Mouse (Mus musculus) embryonic facial prominence, embryonic 13.5 days (tissue): Measurements from ENCODE around the gene Nt5c2. TPM values are rescaled to one million over a fixed set of nuclear protein-coding genes. Genes with fewer than 3 reads are reported as not detected.

ENCODE experiments used
- ATAC-seq: fragments of 200-750 bp; cut with Nextera tagmentation; 2 replicates; pipeline ENCODE4 v1.8.0; 2017; ENCODE audit warnings: low read depth; ENCODE audit not compliant: insufficient number of reproducible peaks, insufficient read depth, low FRiP score, low TSS enrichment
- H3K27ac ChIP-seq: fragments of 300-500 bp; sonication (generic); 2 replicates; pipeline ENCODE4 v1.5.1; 2015; ENCODE audit warnings: moderate library complexity, mild to moderate bottlenecking, inconsistent platforms
- H3K27me3 ChIP-seq: fragments of 300-500 bp; sonication (generic); 2 replicates; pipeline ENCODE4 v1.6.1; 2015; ENCODE audit warnings: mild to moderate bottlenecking, inconsistent platforms
- H3K36me3 ChIP-seq: fragments of 300-500 bp; sonication (generic); 2 replicates; pipeline ENCODE4 v1.6.1; 2015; ENCODE audit warnings: mild to moderate bottlenecking, inconsistent platforms
- H3K4me1 ChIP-seq: fragments of 300-500 bp; sonication (generic); 2 replicates; pipeline ENCODE4 v1.6.1; 2015; ENCODE audit warnings: inconsistent platforms
- H3K4me2 ChIP-seq: fragments of 300-500 bp; sonication (generic); 2 replicates; pipeline ENCODE4 v1.6.1; 2015; ENCODE audit warnings: moderate library complexity, mild to moderate bottlenecking, inconsistent platforms
- H3K4me3 ChIP-seq: fragments of 300-500 bp; sonication (generic); 2 replicates; pipeline ENCODE4 v1.5.1; 2015; ENCODE audit warnings: mild to moderate bottlenecking, inconsistent platforms
- H3K9ac ChIP-seq: fragments of 300-500 bp; sonication (generic); 2 replicates; pipeline ENCODE4 v1.6.1; 2015; ENCODE audit warnings: mild to moderate bottlenecking, inconsistent platforms
- H3K9me3 ChIP-seq: fragments of 300-500 bp; sonication (generic); 2 replicates; pipeline ENCODE4 v1.6.1; 2016; ENCODE audit warnings: inconsistent platforms
- WGBS: fragments of 180-500 bp; shearing (Covaris S2); methylation state at CpG from one replicate; pipeline ENCODE4 v1.1.7; 2015; ENCODE audit warnings: mixed read lengths; 5-methylcytosine and 5-hydroxymethylcytosine counted together
- polyA plus RNA-seq: library from polyadenylated mRNA; unstranded; fragments of >200 nt; fragmentation: Nextera tagmentation; extraction: Ambion mirVana; gene quantifications from 2 replicates; pipeline ENCODE4 v1.2.1, GENCODE M21; 2015

The Nt5c2 gene
- polyA plus RNA-seq, 1 experiment from 2014 or later = 77.3 TPM

DNA sequence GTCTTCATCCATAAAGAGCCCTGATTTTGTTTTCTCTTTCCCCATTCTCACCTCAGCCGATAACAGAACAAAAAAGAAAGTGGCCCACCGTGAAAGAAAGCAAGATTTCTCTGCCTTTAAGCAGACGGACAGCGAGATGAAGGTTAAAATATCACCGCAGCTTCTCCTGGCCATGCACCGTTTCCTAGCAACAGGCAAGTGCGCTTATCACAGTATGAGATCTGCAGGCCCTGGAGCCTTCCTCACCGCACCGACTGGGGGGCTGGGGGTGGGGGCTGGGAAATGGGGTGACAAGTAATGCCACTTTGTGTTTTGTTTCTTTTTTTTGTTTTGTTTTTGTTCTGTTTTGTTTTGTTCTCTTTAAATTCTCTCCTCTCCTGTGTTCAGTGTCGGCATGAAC, 158.2 kb downstream of the Nt5c2 start:
- Histone ChIP-seq H3K4me3 (no peak overlapping the region), H3K27me3 (no peaks in the 10 kb centered on the region), H3K36me3 (0 out of 2 replicates have a peak, but pooled peaks cover 3% of the 10 kb centered on the region), H3K9me3 (no peaks in the 10 kb centered on the region), H3K27ac (no peak overlapping the region), H3K4me2 (no peak overlapping the region), H3K9ac (no peak overlapping the region; the same call in 1 of the 2 replicates), H3K4me1 (peaks cover 9% of the 10 kb centered on the region; the same call in 1 of the 2 replicates)
- ATAC-seq = no peak
- 28% methylated on average over 10 of the region's 10 CpGs for WGBS

DNA sequence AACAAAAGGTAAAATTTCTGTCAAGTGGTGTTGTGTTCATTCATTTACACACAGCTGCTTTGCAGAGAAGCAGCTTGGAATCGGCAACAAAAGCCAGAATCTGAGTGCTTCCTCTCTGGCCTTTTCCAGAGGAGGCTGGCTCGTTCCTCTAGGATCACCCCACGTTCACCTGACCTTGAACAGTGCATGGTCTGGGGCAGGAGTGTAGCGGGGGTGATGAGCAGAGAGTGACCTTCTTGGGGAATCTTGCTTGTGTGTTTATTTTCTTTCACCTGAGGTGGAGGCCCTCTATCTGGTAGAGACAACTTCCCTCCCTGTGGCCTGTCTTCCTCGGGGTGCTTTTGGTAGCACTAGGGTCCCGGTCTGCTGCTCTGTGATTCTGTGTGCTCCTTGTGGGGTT, 158.7 kb downstream of the Nt5c2 start:
- no peak overlapping the region for H3K4me3 ChIP-seq
- 0 out of 2 replicates have a peak, but pooled peaks cover 3% of the 10 kb centered on the region for H3K36me3 ChIP-seq
- H3K9ac ChIP-seq = peak overlapping the region; percentile 6; the same call in 1 of the 2 replicates
- ATAC-seq = no peak
- no peaks in the 10 kb centered on the region for H3K9me3 ChIP-seq
- H3K4me1 ChIP-seq = peaks cover 9% of the 10 kb centered on the region; the same call in 1 of the 2 replicates
- no peak overlapping the region for H3K4me2 ChIP-seq
- H3K27me3 ChIP-seq = no peaks in the 10 kb centered on the region
- 52% methylated on average over 6 of the region's 6 CpGs for WGBS
- H3K27ac ChIP-seq = no peak overlapping the region

DNA sequence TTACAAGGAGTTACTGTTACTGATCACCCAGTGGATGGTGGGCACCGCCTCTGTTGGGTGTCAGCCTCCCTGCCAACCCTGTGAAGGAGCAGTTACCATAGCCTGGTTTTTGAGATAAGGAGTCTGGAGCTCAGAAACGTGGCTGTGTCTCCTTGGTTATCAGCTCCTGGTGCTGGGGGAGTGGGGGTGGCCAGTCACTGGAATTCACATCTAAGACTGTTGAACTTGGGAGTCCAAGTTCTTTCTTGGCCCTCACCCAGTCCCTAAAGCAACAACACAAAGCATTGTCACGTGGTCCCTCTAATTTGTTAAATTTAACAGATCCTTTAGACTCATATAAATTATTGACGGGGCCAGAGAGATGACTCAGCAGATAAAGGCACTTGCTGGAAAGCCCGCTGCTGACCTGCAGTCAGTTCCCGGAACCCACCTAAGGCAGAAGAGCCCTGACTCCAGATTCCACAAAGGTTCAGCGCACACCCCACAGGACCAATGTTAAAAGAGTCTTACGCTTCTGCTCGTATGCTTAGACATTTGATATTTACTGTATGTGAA, 165.4 kb downstream of the Nt5c2 start:
- Histone ChIP-seq H3K9ac (no peak overlapping the region), H3K4me2 (no peak overlapping the region), H3K27ac (peak overlapping the region; percentile 44; the same call in 1 of the 2 replicates), H3K9me3 (no peaks in the 10 kb centered on the region), H3K4me3 (no peak overlapping the region), H3K4me1 (peaks cover 15% of the 10 kb centered on the region), H3K36me3 (no peaks in the 10 kb centered on the region), H3K27me3 (no peaks in the 10 kb centered on the region)
- no peak for ATAC-seq
- 64% methylated on average over 9 of the region's 9 CpGs for WGBS

DNA sequence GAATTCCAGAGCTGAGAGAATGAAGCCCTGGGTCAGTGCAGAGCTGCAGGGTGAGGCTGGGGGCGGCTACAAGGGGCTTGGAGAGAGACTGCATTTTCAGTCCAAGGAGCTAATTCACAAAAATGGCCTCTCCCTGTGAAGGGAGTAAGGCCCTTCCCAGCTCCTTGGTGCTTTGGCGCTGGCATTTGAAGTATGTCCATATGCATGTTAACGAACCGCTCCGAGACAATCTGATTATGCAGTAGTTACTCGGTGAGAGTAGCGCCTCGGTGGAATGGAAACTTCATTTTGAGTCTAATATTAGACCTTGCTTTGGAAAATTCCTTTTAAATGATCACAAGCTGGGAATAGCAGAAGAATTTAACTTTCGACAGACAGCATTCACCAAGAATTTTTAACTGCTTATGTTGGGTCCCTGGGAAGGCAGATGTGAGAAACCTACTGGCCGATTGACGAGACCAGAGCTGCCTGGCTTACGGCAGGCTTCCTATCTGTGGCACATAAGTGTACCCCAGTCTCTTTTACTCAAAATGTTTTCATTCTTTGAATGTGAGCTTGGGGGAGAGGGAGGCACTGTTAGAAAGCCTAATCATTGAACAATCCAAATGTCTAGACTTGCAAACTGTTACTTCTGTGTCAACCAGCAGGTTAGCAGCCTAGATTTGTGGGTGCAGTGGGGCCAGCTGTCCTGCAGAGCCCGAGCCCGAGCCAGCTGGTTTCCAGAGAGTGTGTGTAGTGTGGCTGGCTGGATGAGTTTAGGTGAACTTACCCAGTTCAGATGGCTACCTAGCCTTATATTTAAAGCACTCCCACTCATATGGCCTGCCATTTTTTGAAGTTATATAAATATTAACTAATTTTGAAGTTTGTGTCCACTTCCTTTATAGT, 166.3 kb downstream of the Nt5c2 start:
- 53% methylated on average over 14 of the region's 14 CpGs for WGBS
- Histone ChIP-seq H3K4me1 (peaks cover 15% of the 10 kb centered on the region), H3K9me3 (no peaks in the 10 kb centered on the region), H3K36me3 (no peaks in the 10 kb centered on the region), H3K4me3 (no peak overlapping the region), H3K9ac (no peak overlapping the region), H3K27ac (peak overlapping the region; percentile 86), H3K27me3 (no peaks in the 10 kb centered on the region), H3K4me2 (no peak overlapping the region)
- no peak for ATAC-seq

DNA sequence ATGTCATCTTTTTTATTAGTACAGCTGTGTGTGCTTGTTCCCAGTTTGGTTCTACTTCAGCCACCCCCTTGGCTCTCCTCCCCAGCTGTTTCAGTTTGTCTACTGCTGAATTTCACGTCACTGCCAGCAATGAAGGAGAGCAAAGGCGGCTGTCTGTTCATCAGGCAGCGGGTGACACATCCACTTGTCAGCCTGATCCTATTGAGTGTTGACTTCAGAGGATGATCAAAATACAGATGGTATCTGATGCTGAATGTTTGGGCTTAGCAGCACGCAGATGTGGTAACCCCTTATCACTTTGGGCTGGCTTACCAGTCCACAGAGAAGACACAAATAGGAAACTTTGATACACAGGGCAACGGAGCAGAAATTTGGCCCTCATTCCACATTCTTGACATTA, 168.5 kb downstream of the Nt5c2 start:
- Histone ChIP-seq H3K4me3 (no peak overlapping the region), H3K9ac (no peak overlapping the region), H3K27me3 (no peaks in the 10 kb centered on the region), H3K36me3 (no peaks in the 10 kb centered on the region), H3K27ac (no peak overlapping the region), H3K4me1 (peaks cover 15% of the 10 kb centered on the region), H3K4me2 (no peak overlapping the region), H3K9me3 (no peaks in the 10 kb centered on the region)
- 81% methylated on average over 5 of the region's 5 CpGs for WGBS
- no peak for ATAC-seq

DNA sequence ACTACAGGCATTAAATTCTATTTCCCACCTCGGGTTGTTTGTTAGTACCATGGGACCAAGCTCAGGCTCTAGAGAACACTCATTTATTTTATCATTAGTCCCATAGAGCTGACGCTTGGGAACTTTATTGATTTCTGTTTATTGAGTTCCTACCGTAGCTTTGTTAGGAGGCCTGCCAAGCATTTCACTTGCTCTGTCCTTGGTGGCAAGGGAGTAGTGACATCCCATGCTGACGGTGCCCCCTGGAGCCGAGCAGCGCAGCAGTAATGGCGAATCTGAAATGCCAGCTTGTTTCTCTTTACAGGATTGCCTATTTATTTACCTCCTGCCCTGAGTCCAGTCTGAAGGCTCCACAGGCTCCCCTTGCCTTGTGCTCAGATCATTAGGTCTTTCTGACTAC, 168.9 kb downstream of the Nt5c2 start:
- Histone ChIP-seq H3K36me3 (no peaks in the 10 kb centered on the region), H3K4me3 (no peak overlapping the region), H3K4me2 (no peak overlapping the region), H3K27ac (no peak overlapping the region), H3K9me3 (no peaks in the 10 kb centered on the region), H3K4me1 (peaks cover 15% of the 10 kb centered on the region), H3K9ac (no peak overlapping the region), H3K27me3 (no peaks in the 10 kb centered on the region)
- WGBS = 86% methylated on average over 7 of the region's 7 CpGs
- ATAC-seq = no peak

DNA sequence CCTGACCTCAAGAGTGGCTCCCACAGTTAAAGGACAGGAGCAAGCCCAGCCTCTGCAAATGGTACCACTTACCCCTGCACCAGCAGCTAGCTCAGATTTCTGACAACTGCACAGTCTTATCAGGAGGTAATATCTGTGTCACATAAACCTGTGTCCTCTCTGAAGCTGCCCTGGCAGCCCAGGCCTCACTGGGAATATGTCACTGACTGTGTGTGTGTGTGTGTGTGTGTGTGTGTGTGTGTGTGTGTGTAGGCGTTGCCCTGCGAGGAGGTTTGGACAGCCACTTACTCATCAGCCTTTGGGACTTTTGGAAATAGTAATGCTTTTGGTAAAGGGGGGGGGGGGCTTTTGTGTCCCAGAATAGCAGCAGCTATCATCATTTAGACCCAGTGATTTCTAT, 171.9 kb downstream of the Nt5c2 start:
- H3K4me2 ChIP-seq = no peak overlapping the region
- H3K36me3 ChIP-seq = no peaks in the 10 kb centered on the region
- no peaks in the 10 kb centered on the region for H3K27me3 ChIP-seq
- no peaks in the 10 kb centered on the region; the same call in 1 of the 2 replicates for H3K4me1 ChIP-seq
- H3K4me3 ChIP-seq = no peak overlapping the region
- H3K9me3 ChIP-seq = no peaks in the 10 kb centered on the region
- ATAC-seq = no peak
- 38% methylated on average over 2 of the region's 2 CpGs for WGBS
- H3K9ac ChIP-seq = no peak overlapping the region
- H3K27ac ChIP-seq = no peak overlapping the region

DNA sequence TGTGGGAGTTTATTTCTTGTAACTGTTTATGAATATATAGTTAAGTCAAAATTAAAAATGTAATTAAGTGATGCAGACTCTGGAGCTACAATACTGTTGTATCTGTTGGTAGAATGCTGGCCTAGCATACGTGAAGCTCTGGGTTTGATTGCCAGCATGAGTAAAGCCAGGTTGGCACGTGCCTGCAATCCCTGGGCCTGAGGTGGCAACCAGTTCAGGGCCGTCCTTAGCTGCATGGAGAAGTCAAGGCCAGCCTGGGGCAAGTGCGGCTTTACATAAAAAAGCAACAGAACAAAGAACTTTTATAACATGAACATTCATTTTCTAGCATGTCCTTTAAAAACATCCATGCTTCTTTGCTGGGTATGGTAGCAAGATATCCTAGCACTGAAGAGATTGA, 173.9 kb downstream of the Nt5c2 start:
- no peak overlapping the region for H3K4me2 ChIP-seq
- no peak overlapping the region for H3K9ac ChIP-seq
- 83% methylated on average over 4 of the region's 4 CpGs for WGBS

DNA sequence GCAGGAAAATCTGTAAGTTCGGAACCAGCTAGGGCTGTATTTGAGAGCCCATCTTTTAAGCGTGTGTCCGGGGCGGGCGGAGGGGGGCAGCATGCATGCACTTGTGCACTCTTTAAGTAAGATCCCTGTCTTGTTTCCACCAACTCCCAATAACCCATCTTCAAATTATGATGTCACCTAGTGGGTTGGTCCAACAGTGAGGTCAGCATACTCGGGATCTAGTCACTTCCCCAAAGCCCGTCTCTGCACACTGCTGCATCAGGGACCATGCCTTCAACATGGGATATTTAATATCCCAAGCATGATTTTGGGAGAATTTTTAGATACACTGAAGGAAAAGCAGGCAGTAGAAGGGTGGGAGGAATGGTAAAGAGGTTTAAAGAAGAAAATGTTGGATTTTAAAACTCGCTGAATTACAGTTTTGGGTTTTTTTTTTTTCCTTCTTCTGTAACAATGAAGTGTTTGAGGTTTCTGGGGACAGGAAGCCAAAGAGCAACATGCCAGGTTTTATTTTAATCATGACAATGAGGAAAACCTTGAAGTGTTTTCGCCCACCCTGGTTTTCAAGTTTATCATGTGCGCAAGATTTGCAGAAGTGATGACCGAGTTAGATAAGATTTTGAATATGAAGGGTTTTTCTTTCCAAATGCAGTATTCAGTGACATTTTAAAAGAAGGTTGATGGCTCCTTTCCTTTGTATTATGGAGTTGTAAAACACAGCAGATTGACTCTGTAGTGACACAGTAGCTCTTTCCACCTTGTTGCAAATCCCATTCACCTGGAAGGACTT, 177.5 kb downstream of the Nt5c2 start:
- whole genome bisulfite sequencing = 84% methylated on average over 11 of the region's 11 CpGs
- H3K36me3 ChIP-seq = no peaks in the 10 kb centered on the region
- H3K9ac ChIP-seq = no peak overlapping the region
- ATAC-seq = no peak
- no peaks in the 10 kb centered on the region for H3K27me3 ChIP-seq
- H3K4me3 ChIP-seq = no peak overlapping the region
- H3K4me1 ChIP-seq = no peaks in the 10 kb centered on the region
- H3K27ac ChIP-seq = no peak overlapping the region
- no peak overlapping the region for H3K4me2 ChIP-seq
- no peaks in the 10 kb centered on the region for H3K9me3 ChIP-seq

More for the DNA sequence above, 173.9 kb downstream of the Nt5c2 start:
- Histone ChIP-seq H3K9me3 (no peaks in the 10 kb centered on the region), H3K27ac (no peak overlapping the region), H3K4me1 (no peaks in the 10 kb centered on the region; the same call in 1 of the 2 replicates), H3K36me3 (no peaks in the 10 kb centered on the region), H3K4me3 (no peak overlapping the region), H3K27me3 (no peaks in the 10 kb centered on the region)
- ATAC-seq = no peak

DNA sequence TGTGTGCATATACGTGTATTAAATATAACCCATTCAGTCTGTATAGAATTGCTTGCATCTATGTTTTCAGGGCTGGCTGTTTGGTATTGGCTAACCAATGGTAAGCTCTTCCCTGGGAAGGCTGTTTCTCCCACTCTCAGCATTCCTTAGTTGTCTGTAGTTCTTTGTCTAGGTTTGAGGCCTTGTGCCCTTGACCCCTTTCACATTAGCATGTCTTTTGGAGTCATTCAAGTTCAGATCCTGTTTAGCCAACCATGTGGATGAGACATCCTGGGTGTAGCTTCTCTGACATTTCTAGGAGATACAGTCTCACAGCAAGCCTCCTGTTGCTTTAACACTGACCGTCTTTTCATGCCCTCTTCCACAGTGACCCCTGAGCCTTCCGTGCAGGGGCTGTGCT, 178.9 kb downstream of the Nt5c2 start:
- no peaks in the 10 kb centered on the region for H3K4me1 ChIP-seq
- H3K27ac ChIP-seq = no peak overlapping the region
- H3K36me3 ChIP-seq = no peaks in the 10 kb centered on the region
- no peak overlapping the region for H3K4me3 ChIP-seq
- no peaks in the 10 kb centered on the region for H3K27me3 ChIP-seq
- no peak overlapping the region for H3K9ac ChIP-seq
- H3K4me2 ChIP-seq = no peak overlapping the region
- ATAC-seq = no peak
- H3K9me3 ChIP-seq = no peaks in the 10 kb centered on the region
- 85% methylated on average over 3 of the region's 3 CpGs for WGBS

DNA sequence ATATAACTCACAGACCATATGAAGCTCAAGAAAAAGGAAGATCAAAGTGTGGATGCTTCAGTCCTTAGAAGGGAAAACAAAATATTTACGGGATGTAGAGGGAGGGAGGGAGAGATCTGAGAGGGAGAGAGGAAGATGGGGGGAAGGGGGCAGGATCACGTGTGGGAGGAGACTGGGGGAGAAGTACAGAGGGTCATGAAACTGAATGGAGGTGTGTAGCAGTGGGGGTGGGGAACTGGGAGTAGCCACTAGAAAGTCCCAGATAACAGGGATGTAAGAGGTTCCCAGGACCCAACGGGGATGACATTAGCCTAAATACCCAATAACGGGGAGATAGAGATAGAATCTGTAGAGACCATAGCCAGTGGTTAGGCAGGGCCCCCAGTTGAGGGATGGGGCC, 179.6 kb downstream of the Nt5c2 start:
- no peaks in the 10 kb centered on the region for H3K4me1 ChIP-seq
- no peak for ATAC-seq

More for the DNA sequence above, 179.6 kb downstream of the Nt5c2 start:
- Histone ChIP-seq H3K9ac (no peak overlapping the region), H3K27ac (no peak overlapping the region), H3K4me2 (no peak overlapping the region), H3K36me3 (no peaks in the 10 kb centered on the region), H3K4me3 (no peak overlapping the region), H3K27me3 (no peaks in the 10 kb centered on the region), H3K9me3 (no peaks in the 10 kb centered on the region)
- 74% methylated on average over 4 of the region's 4 CpGs for WGBS
